Mouse (Mus musculus) spleen, adult 10 weeks (tissue): ENCODE results near the gene Mgat4b. TPM values are rescaled to one million over a fixed set of nuclear protein-coding genes. Genes with fewer than 3 reads are reported as not detected.

Experiments used
- polyA plus RNA-seq: library from polyadenylated mRNA; stranded (reverse); fragments of 350-450 nt; fragmentation: Illumina TruSeq; extraction: RNeasy Lipid Tissue Mini Kit (QIAGEN cat#74804); gene quantifications from one replicate; pipeline ENCODE4 v1.2.3, GENCODE M21; 2015; ENCODE audit warnings: low replicate concordance; ENCODE audit not compliant: insufficient read depth

Mgat4b gene
- 9.1 TPM for polyA plus RNA-seq

GRCm38 (mm10) chr11:50210505-50211151 is at the start of gene Mgat4b, which contains the start of gene Sqstm1:
Gene Mgat4b, plus strand, starts transcription at chr11:50210890.
Gene Sqstm1, minus strand, starts transcription at chr11:50210827.

GRCm38 (mm10) chr11:50174111-50174729 is 36.5 kb upstream of the Mgat4b start, which contains the start of gene Mrnip:
Gene Mrnip, plus strand, starts transcription at chr11:50174444.

GRCm38 (mm10) chr11:50238324-50238723 is 27.6 kb downstream of the Mgat4b start, which contains the start of gene Ltc4s:
Gene Ltc4s, minus strand, starts transcription at chr11:50238616.

Other genes starting within 250 kb of the Mgat4b start
- 159 TPM for gene Rnf130, start 185.5 kb upstream of the Mgat4b start, polyA plus RNA-seq
- 20.5 TPM for gene Tbc1d9b, start 79.5 kb upstream of the Mgat4b start, polyA plus RNA-seq
- 2.9 TPM for gene Mrnip, start 36.4 kb upstream of the Mgat4b start, polyA plus RNA-seq
- gene Sqstm1, start 63 bp upstream of the Mgat4b start, polyA plus RNA-seq, result 265 TPM
- 1.6 TPM for gene Ltc4s, start 27.7 kb downstream of the Mgat4b start, polyA plus RNA-seq
- 18.7 TPM for gene Maml1, start 81.4 kb downstream of the Mgat4b start, polyA plus RNA-seq
- gene Canx, start 114.8 kb downstream of the Mgat4b start, polyA plus RNA-seq, result 321 TPM
- gene Cby3, start 143.6 kb downstream of the Mgat4b start, polyA plus RNA-seq, result not detected
- 1,255 TPM for gene Hnrnph1, start 166.1 kb downstream of the Mgat4b start, polyA plus RNA-seq
- 43.7 TPM for gene Rufy1, start 220.2 kb downstream of the Mgat4b start, polyA plus RNA-seq